Mouse (Mus musculus): ENCODE measurements around the gene Rapgef3. TPM values are rescaled to one million over a fixed set of nuclear protein-coding genes. Genes with fewer than 3 reads are reported as not detected.

Rapgef3 gene
- polyA plus RNA-seq, 1 experiment from 2014 or later = 1.8 TPM

DNA sequence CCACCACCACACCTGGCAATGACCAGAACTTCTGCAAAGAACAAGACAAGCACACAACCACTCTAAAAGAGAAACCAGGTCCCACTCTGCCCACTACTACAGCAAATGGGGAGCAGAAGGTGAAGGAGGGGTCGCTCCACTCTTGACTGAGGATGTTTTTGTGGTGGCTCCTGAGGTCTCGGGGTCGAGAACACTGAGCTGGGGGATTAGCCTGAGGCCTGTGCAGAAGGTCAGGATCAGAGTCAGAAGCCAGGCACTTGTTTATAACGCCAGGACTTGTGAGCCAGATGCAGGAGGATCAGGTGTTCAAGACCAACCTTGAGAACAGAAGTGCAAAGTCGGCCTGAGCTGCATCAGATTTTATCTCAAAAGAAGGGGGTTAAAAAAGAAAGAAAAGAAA lies 40.3 kb downstream of the Rapgef3 start:
- no peak overlapping the region for H3K9ac ChIP-seq
- H3K36me3 ChIP-seq = no peaks in the 10 kb centered on the region
- no peak for DNase-seq
- no peak for ATAC-seq (ENCODE audit: low read depth)
- no peak overlapping the region for H3K27ac ChIP-seq
- H3K4me3 ChIP-seq (replicated peaks) = no peak overlapping the region
- H3K9me3 ChIP-seq (replicated peaks) = no peaks in the 10 kb centered on the region
- 46% methylated on average over 5 of the region's 5 CpGs for WGBS (ENCODE audit: insufficient replicate concordance)
- peaks cover 10% of the 10 kb centered on the region; the same call in 1 of the 2 replicates for H3K27me3 ChIP-seq
- no peak overlapping the region for H3K4me2 ChIP-seq
- no peaks in the 10 kb centered on the region for H3K4me1 ChIP-seq (replicated peaks)

DNA sequence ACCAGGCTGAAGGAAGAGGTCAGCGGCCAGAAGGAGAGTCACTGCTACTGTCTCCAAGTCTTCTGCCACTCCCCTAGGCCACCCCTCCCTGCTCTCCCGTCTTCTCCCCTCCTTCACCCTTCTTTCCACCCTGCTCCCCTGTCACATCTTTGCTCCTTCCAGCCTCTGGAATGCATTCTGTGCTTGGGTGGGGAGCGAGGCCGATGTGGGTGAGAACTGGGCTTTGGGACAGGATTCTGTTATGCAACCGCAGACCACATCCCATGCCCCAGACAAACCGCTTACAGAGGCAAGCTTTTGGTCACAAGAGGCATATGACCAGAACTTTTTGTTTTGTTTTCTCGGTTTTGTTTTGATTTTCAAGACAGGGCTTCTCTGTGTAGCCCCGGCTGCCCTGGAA lies 40.7 kb downstream of the Rapgef3 start:
- no peak overlapping the region for H3K4me3 ChIP-seq (replicated peaks)
- no peak for DNase-seq
- 50% methylated on average over 8 of the region's 8 CpGs for WGBS (ENCODE audit: insufficient replicate concordance)
- H3K27ac ChIP-seq = no peak overlapping the region
- no peak for ATAC-seq (ENCODE audit: low read depth)
- no peak overlapping the region for H3K9ac ChIP-seq
- no peaks in the 10 kb centered on the region for H3K36me3 ChIP-seq
- no peak overlapping the region for H3K4me2 ChIP-seq
- no peaks in the 10 kb centered on the region for H3K9me3 ChIP-seq (replicated peaks)
- peaks cover 10% of the 10 kb centered on the region; the same call in 1 of the 2 replicates for H3K27me3 ChIP-seq
- no peaks in the 10 kb centered on the region for H3K4me1 ChIP-seq (replicated peaks)

DNA sequence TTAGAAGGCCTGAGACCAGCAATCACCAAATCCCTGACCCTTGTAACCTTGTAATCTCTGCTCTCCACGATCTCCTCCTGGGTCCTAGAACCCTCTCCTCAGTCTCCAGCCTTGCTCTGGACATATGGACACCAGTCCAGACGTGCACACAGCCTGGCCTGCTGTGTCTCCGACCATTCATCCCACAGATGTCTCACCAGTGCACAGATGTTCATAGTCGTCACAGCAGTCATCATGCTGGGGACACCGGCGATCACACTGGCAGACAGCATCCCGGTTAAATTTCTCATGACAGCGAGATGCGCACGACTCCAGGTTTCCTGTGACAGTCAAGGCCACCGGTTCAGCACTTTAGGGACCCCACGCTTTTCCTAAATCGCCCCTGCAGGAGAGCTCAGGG lies 41.5 kb downstream of the Rapgef3 start:
- H3K9ac ChIP-seq = no peak overlapping the region
- DNase-seq (no peak), ATAC-seq (ENCODE audit: low read depth) (no peak)
- H3K4me3 ChIP-seq (replicated peaks) = no peak overlapping the region
- H3K4me1 ChIP-seq (replicated peaks) = no peaks in the 10 kb centered on the region
- H3K27me3 ChIP-seq = peaks cover 10% of the 10 kb centered on the region; the same call in 1 of the 2 replicates
- H3K9me3 ChIP-seq (replicated peaks) = no peaks in the 10 kb centered on the region
- no peak overlapping the region for H3K4me2 ChIP-seq
- H3K27ac ChIP-seq = no peak overlapping the region
- 75% methylated on average over 13 of the region's 13 CpGs for WGBS (ENCODE audit: insufficient replicate concordance)
- no peaks in the 10 kb centered on the region for H3K36me3 ChIP-seq

DNA sequence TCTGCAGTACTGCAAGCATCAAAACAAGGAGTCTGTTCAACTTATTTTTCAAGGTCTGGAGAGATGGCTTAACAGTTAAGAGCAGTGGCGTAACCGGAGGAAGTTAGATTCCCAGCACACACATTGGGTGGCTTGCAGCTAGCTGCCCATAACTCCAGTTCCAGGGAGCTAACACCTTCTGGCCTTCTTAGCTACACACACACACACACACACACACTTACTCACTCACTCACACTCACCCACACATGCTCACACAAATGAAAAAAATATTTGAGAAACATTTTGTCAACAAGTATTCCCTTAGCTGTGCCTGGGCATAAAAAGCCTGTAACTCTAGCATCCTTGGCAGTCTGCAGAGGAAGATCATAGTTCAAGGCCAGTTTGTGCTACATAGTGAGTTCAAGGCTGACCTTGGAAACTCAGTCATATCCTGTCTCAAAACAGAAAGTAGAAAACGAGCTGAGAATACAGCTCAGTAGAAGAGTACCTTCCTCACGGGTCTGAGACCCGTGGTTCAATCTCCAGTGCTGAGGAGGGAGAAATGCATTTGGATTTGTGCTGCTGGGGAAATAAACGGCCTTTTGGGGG lies 42.5 kb downstream of the Rapgef3 start:
- ATAC-seq (ENCODE audit: low read depth) = no peak
- H3K27ac ChIP-seq = no peak overlapping the region
- no peak overlapping the region for H3K9ac ChIP-seq
- WGBS (ENCODE audit: insufficient replicate concordance) = 46% methylated on average over 6 of the region's 6 CpGs
- H3K9me3 ChIP-seq (replicated peaks) = no peaks in the 10 kb centered on the region
- H3K4me3 ChIP-seq (replicated peaks) = no peak overlapping the region
- no peaks in the 10 kb centered on the region for H3K36me3 ChIP-seq
- DNase-seq = no peak
- H3K27me3 ChIP-seq = peaks cover 8% of the 10 kb centered on the region; the same call in 1 of the 2 replicates
- no peak overlapping the region for H3K4me2 ChIP-seq
- H3K4me1 ChIP-seq (replicated peaks) = no peaks in the 10 kb centered on the region

DNA sequence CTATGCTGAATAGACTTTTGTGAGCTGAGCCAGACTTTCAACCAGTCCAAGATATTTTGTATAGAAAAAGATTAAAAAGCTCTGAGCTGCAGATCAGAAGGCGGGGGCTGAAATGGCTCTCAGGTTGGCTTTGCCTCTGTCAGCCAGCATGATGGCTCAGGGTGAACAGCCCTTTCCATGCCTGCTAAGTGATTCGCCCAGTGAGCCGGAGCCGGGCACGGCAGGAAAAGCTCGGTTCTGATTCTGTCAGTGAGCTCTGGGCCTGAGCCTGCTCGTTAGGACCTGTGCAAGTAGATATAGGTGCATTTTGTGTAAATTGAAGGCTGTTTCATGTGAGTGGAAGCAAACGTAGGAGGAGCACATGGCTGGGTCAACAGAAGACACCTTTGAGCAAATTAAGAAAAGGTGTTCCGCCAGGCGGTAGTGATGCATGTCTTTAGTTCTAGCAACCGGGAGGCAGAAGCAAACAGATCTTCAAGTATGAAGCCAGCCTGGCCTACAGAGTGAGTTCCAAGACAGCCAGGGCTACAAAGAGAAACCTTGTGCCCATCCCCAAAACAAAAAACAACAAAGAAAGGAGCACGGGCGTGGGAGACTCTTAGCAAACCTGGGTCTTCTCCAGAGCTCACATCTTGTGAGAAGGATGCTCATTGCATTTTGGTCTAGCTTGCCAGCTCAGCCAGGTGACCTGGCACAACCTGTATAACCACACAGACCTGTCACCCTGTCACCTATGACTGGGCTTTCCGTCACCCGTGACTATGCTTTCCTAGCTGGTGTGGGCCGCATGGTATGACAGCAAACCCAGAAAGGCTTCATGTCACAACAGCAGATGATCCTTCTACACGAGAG lies 43.2 kb downstream of the Rapgef3 start:
- Histone ChIP-seq H3K36me3 (no peaks in the 10 kb centered on the region), H3K27me3 (peaks cover 7% of the 10 kb centered on the region; the same call in 1 of the 2 replicates), H3K4me1 (replicated peaks) (no peaks in the 10 kb centered on the region), H3K9ac (no peak overlapping the region), H3K4me3 (replicated peaks) (no peak overlapping the region), H3K9me3 (replicated peaks) (no peaks in the 10 kb centered on the region), H3K27ac (no peak overlapping the region), H3K4me2 (no peak overlapping the region)
- DNase-seq = no peak
- ATAC-seq (ENCODE audit: low read depth) = no peak
- 77% methylated on average over 17 of the region's 17 CpGs for whole genome bisulfite sequencing (ENCODE audit: insufficient replicate concordance)

DNA sequence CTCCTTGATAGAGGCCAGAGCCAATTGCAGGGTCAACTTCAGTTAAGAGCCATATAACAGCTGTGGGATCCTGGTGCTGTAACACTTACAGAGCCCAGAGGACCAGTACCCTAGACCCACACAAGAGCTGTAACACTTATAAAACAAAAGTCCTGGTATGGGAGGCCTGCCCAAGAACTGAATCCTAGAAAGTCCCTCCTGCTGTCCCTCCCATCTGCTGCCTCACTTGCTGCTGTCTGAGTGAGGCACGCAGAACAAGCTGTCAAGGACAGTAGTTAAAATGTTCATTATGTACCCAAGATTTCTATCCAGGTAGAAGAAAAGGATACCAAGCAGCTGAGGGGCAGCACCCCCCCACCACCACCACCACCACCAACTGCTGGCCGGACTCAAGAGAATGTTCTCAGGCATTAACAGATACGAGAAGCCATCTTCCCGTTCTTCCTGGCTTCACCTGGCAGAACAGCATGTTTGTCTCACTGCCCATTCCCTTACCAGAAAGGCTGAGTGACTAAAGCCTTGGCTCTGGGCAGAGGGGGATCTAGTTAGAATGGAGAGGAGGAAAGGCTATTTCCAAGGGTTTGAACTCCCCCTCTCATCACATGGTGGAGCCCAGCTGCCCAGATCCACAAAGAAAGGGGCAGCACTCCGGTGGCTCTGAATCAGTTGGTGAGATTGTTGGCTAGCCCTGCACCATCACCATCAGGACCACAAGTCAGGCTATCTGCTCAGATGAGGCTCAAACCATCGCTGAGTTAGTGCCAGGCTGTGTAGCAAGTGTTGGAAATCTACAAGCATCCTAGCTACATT lies 44.0 kb downstream of the Rapgef3 start:
- ATAC-seq (ENCODE audit: low read depth) (no peak), DNase-seq (no peak)
- no peak overlapping the region for H3K4me3 ChIP-seq (replicated peaks)
- H3K36me3 ChIP-seq = no peaks in the 10 kb centered on the region
- no peaks in the 10 kb centered on the region for H3K9me3 ChIP-seq (replicated peaks)
- no peaks in the 10 kb centered on the region for H3K4me1 ChIP-seq (replicated peaks)
- H3K27ac ChIP-seq = no peak overlapping the region
- no peak overlapping the region for H3K4me2 ChIP-seq
- peaks cover 7% of the 10 kb centered on the region; the same call in 1 of the 2 replicates for H3K27me3 ChIP-seq
- no peak overlapping the region for H3K9ac ChIP-seq
- 77% methylated on average over 6 of the region's 6 CpGs for WGBS (ENCODE audit: insufficient replicate concordance)

DNA sequence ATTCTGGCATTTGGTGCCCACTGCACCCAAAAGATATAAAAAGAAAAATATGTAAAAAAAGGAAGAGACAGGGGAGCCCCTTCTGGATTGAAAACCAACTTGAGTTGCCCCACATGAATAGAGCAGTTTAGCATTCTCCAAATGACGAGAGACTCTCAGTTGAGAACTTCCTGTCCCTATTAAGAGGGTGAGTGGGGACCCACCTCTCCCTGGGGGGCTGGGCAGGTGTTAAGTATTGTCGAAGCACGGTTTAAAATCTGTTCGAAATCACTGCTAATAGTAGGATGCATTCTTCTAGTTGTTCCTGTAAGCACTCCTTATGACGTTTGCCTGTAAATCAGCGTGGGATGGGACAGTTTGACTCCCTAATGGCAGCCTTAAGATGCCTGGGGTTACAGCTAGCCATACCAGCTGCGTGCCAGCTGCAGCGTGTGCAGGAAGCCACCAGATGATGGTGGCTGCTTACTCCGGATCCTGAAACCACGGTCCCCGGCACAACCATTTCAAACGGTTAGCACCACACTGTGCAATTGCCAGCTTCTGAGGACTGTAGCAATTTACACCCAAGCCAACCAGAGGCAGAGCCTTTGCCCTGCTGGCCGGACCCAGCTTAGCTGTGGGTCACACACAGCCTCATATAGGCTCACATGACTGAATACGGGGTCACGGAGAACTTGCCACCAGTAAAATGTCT lies 46.6 kb downstream of the Rapgef3 start:
- Histone ChIP-seq H3K27me3 (peaks cover 7% of the 10 kb centered on the region; the same call in 1 of the 2 replicates), H3K9me3 (replicated peaks) (no peaks in the 10 kb centered on the region), H3K4me3 (replicated peaks) (no peak overlapping the region), H3K27ac (no peak overlapping the region), H3K9ac (no peak overlapping the region), H3K4me1 (replicated peaks) (no peaks in the 10 kb centered on the region), H3K4me2 (no peak overlapping the region), H3K36me3 (no peaks in the 10 kb centered on the region)
- WGBS (ENCODE audit: insufficient replicate concordance) = 62% methylated on average over 15 of the region's 15 CpGs
- ATAC-seq (ENCODE audit: low read depth) = no peak
- DNase-seq = no peak

DNA sequence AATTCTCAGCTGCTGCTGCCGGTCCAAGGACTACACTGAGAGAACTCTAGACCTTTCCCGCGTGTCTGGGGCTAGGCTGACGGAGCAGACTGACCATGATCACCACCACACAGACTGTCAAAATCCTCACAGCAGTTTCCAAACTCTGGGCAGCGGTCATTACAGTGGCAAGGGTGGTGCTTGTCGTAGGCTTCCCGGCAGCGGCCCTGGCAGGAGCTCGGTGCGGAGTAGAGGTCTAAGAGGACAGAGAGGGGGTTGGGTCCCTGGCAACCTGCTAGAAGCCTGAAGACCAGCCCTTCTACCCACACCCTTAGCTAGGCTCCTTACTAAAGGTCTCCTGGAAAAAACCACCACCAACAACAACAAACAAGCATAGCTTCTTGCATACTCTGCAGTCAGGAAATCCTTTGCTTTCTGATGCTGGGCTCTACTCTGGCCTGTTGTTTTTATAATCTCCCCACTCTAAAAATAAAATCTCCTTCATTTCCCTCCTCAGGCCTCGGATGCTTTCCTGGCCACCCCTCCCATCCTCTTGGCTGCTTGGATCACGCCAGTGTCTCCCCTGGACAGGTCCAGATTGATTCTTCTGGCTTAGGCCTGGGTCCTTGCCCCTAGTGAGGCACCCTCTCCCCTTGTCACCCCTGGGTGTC lies 47.6 kb downstream of the Rapgef3 start:
- no peaks in the 10 kb centered on the region; the same call in 1 of the 2 replicates for H3K9me3 ChIP-seq (replicated peaks)
- H3K27ac ChIP-seq = no peak overlapping the region
- 62% methylated on average over 12 of the region's 12 CpGs for WGBS (ENCODE audit: insufficient replicate concordance)
- H3K4me1 ChIP-seq (replicated peaks) = no peaks in the 10 kb centered on the region
- DNase-seq (no peak), ATAC-seq (ENCODE audit: low read depth) (peak; percentile 31; the same call in 1 of the 2 replicates)
- H3K27me3 ChIP-seq = peaks cover 7% of the 10 kb centered on the region; the same call in 1 of the 2 replicates
- H3K4me2 ChIP-seq = no peak overlapping the region
- no peaks in the 10 kb centered on the region for H3K36me3 ChIP-seq
- H3K4me3 ChIP-seq (replicated peaks) = no peak overlapping the region
- H3K9ac ChIP-seq = no peak overlapping the region

DNA sequence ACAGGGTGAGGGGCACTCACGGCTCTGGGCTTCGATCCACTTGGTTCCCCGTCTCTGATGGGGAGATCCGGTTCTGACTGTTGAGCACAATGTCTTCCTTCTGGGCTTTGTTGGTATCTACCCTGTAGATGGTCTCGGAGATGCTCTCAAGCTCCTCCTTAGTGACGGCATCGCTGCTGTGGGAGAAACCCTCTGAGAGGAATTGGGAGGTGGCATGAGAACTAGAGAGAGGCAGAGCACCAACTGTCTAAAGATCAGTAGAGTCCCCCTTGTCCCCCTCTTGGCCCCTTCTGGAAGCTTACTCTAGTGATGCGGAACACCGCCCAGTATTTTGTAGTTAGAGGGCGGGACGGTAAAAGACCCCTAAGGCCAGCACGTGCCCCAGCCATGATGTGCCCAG lies 48.3 kb downstream of the Rapgef3 start:
- Histone ChIP-seq H3K27ac (no peak overlapping the region), H3K36me3 (no peaks in the 10 kb centered on the region), H3K9ac (no peak overlapping the region), H3K9me3 (replicated peaks) (no peaks in the 10 kb centered on the region; the same call in 1 of the 2 replicates), H3K4me2 (no peak overlapping the region), H3K4me3 (replicated peaks) (no peak overlapping the region), H3K27me3 (peaks cover 7% of the 10 kb centered on the region; the same call in 1 of the 2 replicates), H3K4me1 (replicated peaks) (no peaks in the 10 kb centered on the region)
- WGBS (ENCODE audit: insufficient replicate concordance) = 80% methylated on average over 12 of the region's 12 CpGs
- no peak for DNase-seq
- no peak for ATAC-seq (ENCODE audit: low read depth)

DNA sequence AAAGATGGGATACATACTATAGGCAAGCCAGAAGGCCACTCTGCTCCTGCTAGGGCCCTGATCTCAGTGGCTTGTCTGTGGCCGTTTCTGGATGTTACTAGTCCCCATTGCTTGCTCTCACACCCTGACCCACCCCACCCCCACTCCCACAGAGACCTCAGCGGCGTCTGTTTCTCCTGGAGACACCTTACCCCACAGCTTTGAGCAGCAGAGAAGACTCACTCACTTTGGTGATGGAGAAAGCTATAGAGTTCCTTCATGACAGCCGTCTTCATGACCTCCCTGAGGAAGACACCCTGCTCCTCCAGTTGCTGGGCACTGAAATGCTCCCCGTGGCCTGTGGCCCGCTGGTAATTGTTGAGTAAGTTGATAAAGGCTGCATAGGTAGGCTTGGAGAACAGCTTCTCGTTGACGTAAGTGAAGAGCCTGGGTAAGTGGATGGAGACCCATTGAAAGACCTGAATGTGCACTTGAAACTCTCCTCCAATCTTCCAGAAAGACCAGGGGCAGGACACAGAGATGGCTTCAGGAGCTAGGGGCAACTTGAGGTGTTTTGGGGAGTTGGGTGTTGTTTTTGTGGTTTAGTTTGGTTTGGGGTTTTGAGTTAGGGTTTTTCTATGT lies 49.1 kb downstream of the Rapgef3 start:
- DNase-seq = no peak
- 62% methylated on average over 8 of the region's 8 CpGs for WGBS (ENCODE audit: insufficient replicate concordance)
- Histone ChIP-seq H3K27ac (no peak overlapping the region), H3K4me2 (no peak overlapping the region), H3K9ac (no peak overlapping the region), H3K36me3 (no peaks in the 10 kb centered on the region), H3K4me1 (replicated peaks) (no peaks in the 10 kb centered on the region), H3K4me3 (replicated peaks) (no peak overlapping the region), H3K27me3 (peaks cover 7% of the 10 kb centered on the region; the same call in 1 of the 2 replicates), H3K9me3 (replicated peaks) (no peaks in the 10 kb centered on the region; the same call in 1 of the 2 replicates)
- ATAC-seq (ENCODE audit: low read depth) = no peak

Data from liver, embryonic 13.5 days (tissue).